ENCODE assay signal across 10 mouse cellular contexts in the genomic region with DNA sequence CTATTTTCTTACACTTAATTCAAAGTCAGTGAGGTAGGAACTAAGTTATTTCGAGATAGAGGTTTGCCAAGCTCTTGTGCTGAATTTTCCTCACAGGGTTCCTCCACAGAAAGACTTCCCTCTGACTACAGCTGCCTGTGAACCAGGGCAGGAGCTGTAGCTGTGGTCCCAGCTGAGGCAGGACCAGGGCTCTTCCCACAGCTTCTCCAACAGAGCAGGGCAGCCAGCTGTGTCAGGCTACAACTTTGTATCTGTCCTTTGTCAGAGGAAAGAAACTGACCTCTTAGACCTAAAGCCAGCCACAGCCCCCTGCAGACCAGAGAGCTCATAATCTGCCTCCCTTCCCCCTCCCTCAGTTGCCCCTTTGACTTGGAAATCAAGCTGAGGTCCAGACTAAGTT. TPM values are rescaled to one million over a fixed set of nuclear protein-coding genes. Genes with fewer than 3 reads are reported as not detected.
DNase-seq lines count a peak whose midpoint lies in the region; ATAC-seq and TF ChIP-seq lines count a peak whose summit lies in the region.
"Not testable (repeated sequence)": the region's sequence is repeated elsewhere in the genome, so short reads cannot be mapped to it uniquely, and the experiment has no call there.
"Had no signal": no experiment of that assay in that cellular context is flagged by ENCODE, and none has a peak within 500 bp of the region (broad histone marks: within the 10 kb centered on the region; RNA-seq: fewer than 3 reads in every experiment).

No protein-coding gene starts in this region.

- not testable (repeated sequence) for TF ChIP-seq POLR2A in kidney, adult 2 months (IDR thresholded peaks at IDR 0.05; ENCODE audit: low read depth, low read length); spleen, adult 2 months (IDR thresholded peaks at IDR 0.05; ENCODE audit: low read depth, low read length)

- not testable (repeated sequence) for H3K9ac ChIP-seq in heart, embryonic 13.5 days; liver, embryonic 16.5 days (ENCODE audit: low read depth, low read length)

- not testable (repeated sequence) for ATAC-seq in heart, embryonic 13.5 days (ENCODE audit: extremely low read depth, insufficient number of reproducible peaks, low FRiP score, low TSS enrichment); liver, embryonic 16.5 days (ENCODE audit: low read depth)

- H3K4me2 ChIP-seq in heart, embryonic 13.5 days = peak overlapping the region; percentile 37
- not testable (repeated sequence) for H3K4me2 ChIP-seq in liver, embryonic 16.5 days (ENCODE audit: low read depth, low read length)

- peak; percentile 3 for DNase-seq in adipocyte (ENCODE audit: low spot score)
- DNase-seq in embryonic facial prominence, embryonic 10.5 days (ENCODE audit: low spot score) = peak; percentile 10
- peak; percentile 4 for DNase-seq in kidney, adult 2 months
- DNase-seq in spleen, adult 2 months (ENCODE audit: low read depth in 1 of 2, low spot score in 2 of 2) = peak in 1 of 2 experiments; percentile 16
- peak; percentile 35 for DNase-seq in thymus, postnatal 4 days

- not testable (repeated sequence) for TF ChIP-seq CTCF in kidney, adult 2 months (conservative IDR thresholded peaks at IDR 0.05; ENCODE audit: insufficient read depth, insufficient read length, low read depth, low read length); spleen, adult 2 months (IDR thresholded peaks at IDR 0.05; ENCODE audit: extremely low read depth, insufficient read depth, insufficient read length, insufficient replicate concordance)

- not testable (repeated sequence) for H3K4me3 ChIP-seq in embryonic facial prominence, embryonic 10.5 days; liver, embryonic 16.5 days (ENCODE audit: low read depth, low read length)
- 0 out of 2 replicates have a peak overlapping the region, but pooled peaks have one; percentile 21 for H3K4me3 ChIP-seq in heart, embryonic 13.5 days
- H3K4me3 ChIP-seq in kidney, adult 2 months (ENCODE audit: insufficient read depth, low read depth, low read length) = peak overlapping the region; percentile 34
- peak overlapping the region; percentile 77 for H3K4me3 ChIP-seq in megakaryocyte, embryonic 14.5 days (replicated peaks)
- H3K4me3 ChIP-seq in spleen, adult 2 months (ENCODE audit: extremely low read depth, insufficient read depth, insufficient read length) = peak overlapping the region; percentile 63

- 34% methylated on average over 1 of the region's 1 CpGs for WGBS in embryonic facial prominence, embryonic 10.5 days
- WGBS in heart, embryonic 13.5 days = 44% methylated on average over 1 of the region's 1 CpGs
- WGBS in kidney, adult 2 months = 19% methylated on average over 1 of the region's 1 CpGs
- 14% methylated on average over 1 of the region's 1 CpGs for WGBS in liver, embryonic 16.5 days (ENCODE audit: insufficient replicate concordance)
- WGBS in spleen, adult 2 months = 0% methylated on average over 1 of the region's 1 CpGs

- not testable (repeated sequence) for H3K4me1 ChIP-seq in embryonic facial prominence, embryonic 10.5 days; heart, embryonic 13.5 days; kidney, adult 2 months (ENCODE audit: control insufficient read depth, insufficient read depth, low read length); liver, embryonic 16.5 days (ENCODE audit: control insufficient read depth, low read depth, low read length)
- peaks cover 42% of the 10 kb centered on the region for H3K4me1 ChIP-seq in megakaryocyte, embryonic 14.5 days
- H3K4me1 ChIP-seq in spleen, adult 2 months (ENCODE audit: control insufficient read depth, insufficient read depth, insufficient read length) = peaks cover 11% of the 10 kb centered on the region; the same call in 1 of the 2 replicates

- H3K36me3 ChIP-seq in embryonic facial prominence, embryonic 10.5 days (replicated peaks); heart, embryonic 13.5 days; kidney, adult 2 months (ENCODE audit: control insufficient read depth, insufficient read depth, low read length); liver, embryonic 16.5 days (ENCODE audit: control insufficient read depth, insufficient read depth); megakaryocyte, embryonic 14.5 days (replicated peaks; ENCODE audit: low read length); spleen, adult 2 months (ENCODE audit: control insufficient read depth, insufficient read depth, low read length): not testable (repeated sequence)

- 0 out of 2 replicates have a peak overlapping the region, but pooled peaks have one; percentile 40 for H3K27ac ChIP-seq in embryonic facial prominence, embryonic 10.5 days (replicated peaks)
- H3K27ac ChIP-seq in heart, embryonic 13.5 days (replicated peaks) = peak overlapping the region; percentile 77
- peak overlapping the region; percentile 52; the same call in 1 of the 2 replicates for H3K27ac ChIP-seq in kidney, adult 2 months (ENCODE audit: insufficient read depth, low read depth, low read length)
- 0 out of 2 replicates have a peak overlapping the region, but pooled peaks have one; percentile 19 for H3K27ac ChIP-seq in liver, embryonic 16.5 days (ENCODE audit: low read length)
- peak overlapping the region; percentile 94 for H3K27ac ChIP-seq in spleen, adult 2 months (ENCODE audit: insufficient read depth, low read length)

- H3K27me3 ChIP-seq in embryonic facial prominence, embryonic 10.5 days (replicated peaks; ENCODE audit: low read depth, poor library complexity, severe bottlenecking); heart, embryonic 13.5 days (replicated peaks); kidney, adult 2 months (replicated peaks; ENCODE audit: control insufficient read depth, insufficient read depth, low read length); liver, embryonic 16.5 days (ENCODE audit: control insufficient read depth, insufficient read depth, low read depth, low read length); megakaryocyte, embryonic 14.5 days (replicated peaks); spleen, adult 2 months (ENCODE audit: control insufficient read depth, insufficient read depth, low read length): not testable (repeated sequence)

- H3K9me3 ChIP-seq in embryonic facial prominence, embryonic 10.5 days; heart, embryonic 13.5 days; liver, embryonic 16.5 days (replicated peaks; ENCODE audit: control insufficient read depth, low read length); megakaryocyte, embryonic 14.5 days: not testable (repeated sequence)

RNA-seq across cellular contexts. Expression of a gene that starts 29.6 kb away (rescaled TPM):
- polyA plus RNA-seq in embryonic facial prominence, embryonic 10.5 days (2016; fragmentation: Nextera tagmentation; extraction: Ambion mirVana) = 0.77 and 0.85 TPM in 2 replicates
- polyA plus RNA-seq in heart, embryonic 13.5 days (2015; fragmentation: Nextera tagmentation; extraction: Ambion mirVana) = 3.0 and 3.2 TPM in 2 replicates
- 3.6 and 5.4 TPM in 2 replicates for polyA plus RNA-seq in kidney, adult 2 months (2012; rRNA removed)
- polyA plus RNA-seq in liver, embryonic 16.5 days (2015; fragmentation: Nextera tagmentation; extraction: Ambion mirVana) = 0.89 and 1.2 TPM in 2 replicates
- 3.6 TPM in 1 of 2 replicates, not detected in the other for polyA plus RNA-seq in megakaryocyte, embryonic 14.5 days (2012; ENCODE audit: insufficient read depth, low replicate concordance)
- polyA plus RNA-seq in spleen, adult 2 months (2012; rRNA removed) = 10.8 and 15.7 TPM in 2 replicates

RNA-seq across cellular contexts. Expression of a gene that starts 29.6 kb away (rescaled TPM):
- polyA plus RNA-seq in embryonic facial prominence, embryonic 10.5 days (2016; fragmentation: Nextera tagmentation; extraction: Ambion mirVana) = 0.29 and 0.70 TPM in 2 replicates
- 1.3 and 1.4 TPM in 2 replicates for polyA plus RNA-seq in heart, embryonic 13.5 days (2015; fragmentation: Nextera tagmentation; extraction: Ambion mirVana)
- polyA plus RNA-seq in kidney, adult 2 months (2012; rRNA removed) = 0.56 and 1.2 TPM in 2 replicates
- polyA plus RNA-seq in liver, embryonic 16.5 days (2015; fragmentation: Nextera tagmentation; extraction: Ambion mirVana) = 3.5 and 3.7 TPM in 2 replicates
- 0.47 TPM in 1 of 2 replicates, not detected in the other for polyA plus RNA-seq in megakaryocyte, embryonic 14.5 days (2012; ENCODE audit: insufficient read depth, low replicate concordance)
- polyA plus RNA-seq in spleen, adult 2 months (2012; rRNA removed) = 9.8 and 12.8 TPM in 2 replicates
- polyA plus RNA-seq: embryonic facial prominence, embryonic 13.5 days; limb, embryonic 10.5 days had no signal

RNA-seq across cellular contexts. Expression of a gene that starts 29.6 kb away (rescaled TPM):
- 0.21 and 0.40 TPM in 2 replicates for polyA plus RNA-seq in embryonic facial prominence, embryonic 10.5 days (2016; fragmentation: Nextera tagmentation; extraction: Ambion mirVana)
- 4.7 and 7.2 TPM in 2 replicates for polyA plus RNA-seq in heart, embryonic 13.5 days (2015; fragmentation: Nextera tagmentation; extraction: Ambion mirVana)
- 7.9 and 10.1 TPM in 2 replicates for polyA plus RNA-seq in kidney, adult 2 months (2012; rRNA removed)
- 0.72 and 0.91 TPM in 2 replicates for polyA plus RNA-seq in liver, embryonic 16.5 days (2015; fragmentation: Nextera tagmentation; extraction: Ambion mirVana)
- 2.3 TPM in 1 of 2 replicates, not detected in the other for polyA plus RNA-seq in megakaryocyte, embryonic 14.5 days (2012; ENCODE audit: insufficient read depth, low replicate concordance)
- polyA plus RNA-seq in spleen, adult 2 months (2012; rRNA removed) = 21.3 and 30.8 TPM in 2 replicates

Comparison
In these comparisons a context has a peak if more than half of its experiments do, and no peak if none do; other contexts are left out.
1. H3K27ac ChIP-seq: peak in every context shown above with its lines; median percentile 94 in spleen, adult 2 months; 77 in heart, embryonic 13.5 days; 52 in kidney, adult 2 months; 40 in embryonic facial prominence, embryonic 10.5 days; 19 in liver, embryonic 16.5 days.